Mouse (Mus musculus) ES-Bruce4 (cell line): ENCODE measurements around the gene Mrpl51.

Source experiments
- CTCF ChIP-seq: IDR thresholded peaks from one replicate; pipeline ENCODE4 v1.8.1; 2011; ENCODE audit warnings: low read depth, low read length
- EP300 ChIP-seq: IDR thresholded peaks from 2 replicates; pipeline ENCODE4 v1.6.1; 2011; ENCODE audit warnings: low read depth, low read length; ENCODE audit not compliant: insufficient read depth

DNA sequence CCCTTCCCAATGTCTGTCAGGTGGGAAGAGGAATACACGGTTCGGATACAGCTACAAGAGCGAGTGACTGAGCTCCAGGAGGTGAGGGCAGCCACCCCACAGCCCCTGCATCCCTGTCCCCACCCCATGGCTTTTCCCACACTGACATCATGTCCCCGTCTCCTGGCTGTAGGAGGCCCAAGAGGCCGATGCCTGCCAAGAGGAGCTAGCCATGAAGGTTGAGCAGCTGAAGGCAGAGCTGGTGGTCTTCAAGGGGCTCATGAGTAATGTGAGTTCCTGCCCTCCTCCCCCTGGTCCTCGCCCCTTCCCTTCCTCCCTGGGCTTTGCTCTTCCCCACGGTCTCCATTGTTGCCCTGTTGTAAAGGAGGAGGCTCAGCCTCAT, 42.0 kb upstream of the Mrpl51 start:
- TF ChIP-seq CTCF (no peak), EP300 (no peak)
